Mouse (Mus musculus) hindbrain, embryonic 10.5 days (tissue): ENCODE results near the gene Dlg5. TPM values are rescaled to one million over a fixed set of nuclear protein-coding genes. Genes with fewer than 3 reads are reported as not detected.
A peak's percentile ranks its signal among the peaks of the same experiment; 100 is the strongest.

Source experiments
- DNase-seq: peaks from one replicate; pipeline ENCODE4 v3.0.0-alpha.2; 2017; ENCODE audit warnings: low spot score
- H3K27ac ChIP-seq: fragments of 300-500 bp; sonication (generic); 2 replicates; pipeline ENCODE4 v1.5.1; 2016; ENCODE audit warnings: mild to moderate bottlenecking, moderate library complexity
- H3K27me3 ChIP-seq: fragments of 300-500 bp; sonication (generic); 2 replicates; pipeline ENCODE4 v1.6.1; 2016; ENCODE audit warnings: mild to moderate bottlenecking; ENCODE audit not compliant: poor library complexity, insufficient read depth, severe bottlenecking
- H3K36me3 ChIP-seq: fragments of 300-500 bp; sonication (generic); 2 replicates; pipeline ENCODE4 v1.6.1; 2016; ENCODE audit warnings: mild to moderate bottlenecking, moderate library complexity
- H3K4me1 ChIP-seq: fragments of 300-500 bp; sonication (generic); replicated peaks from 2 replicates; pipeline ENCODE4 v1.6.1; 2016; ENCODE audit warnings: mild to moderate bottlenecking
- H3K4me3 ChIP-seq: fragments of 300-500 bp; sonication (generic); 2 replicates; pipeline ENCODE4 v1.5.1; 2016; ENCODE audit warnings: mild to moderate bottlenecking, moderate library complexity
- H3K9me3 ChIP-seq: fragments of 300-500 bp; sonication (generic); 2 replicates; pipeline ENCODE4 v1.6.1; 2016; ENCODE audit warnings: mild to moderate bottlenecking, moderate library complexity
- whole genome bisulfite sequencing: fragments of 180-500 bp; shearing (Covaris S2); methylation state at CpG from one replicate; pipeline ENCODE4 v1.1.7; 2016; 5-methylcytosine and 5-hydroxymethylcytosine counted together
- polyA plus RNA-seq: library from polyadenylated mRNA; unstranded; fragments of >200 nt; fragmentation: Nextera tagmentation; extraction: Ambion mirVana; gene quantifications from 2 replicates; pipeline ENCODE4 v1.2.1, GENCODE M21; 2016

The Dlg5 gene
- polyA plus RNA-seq: 12.7 and 14.0 TPM in 2 replicates

DNA sequence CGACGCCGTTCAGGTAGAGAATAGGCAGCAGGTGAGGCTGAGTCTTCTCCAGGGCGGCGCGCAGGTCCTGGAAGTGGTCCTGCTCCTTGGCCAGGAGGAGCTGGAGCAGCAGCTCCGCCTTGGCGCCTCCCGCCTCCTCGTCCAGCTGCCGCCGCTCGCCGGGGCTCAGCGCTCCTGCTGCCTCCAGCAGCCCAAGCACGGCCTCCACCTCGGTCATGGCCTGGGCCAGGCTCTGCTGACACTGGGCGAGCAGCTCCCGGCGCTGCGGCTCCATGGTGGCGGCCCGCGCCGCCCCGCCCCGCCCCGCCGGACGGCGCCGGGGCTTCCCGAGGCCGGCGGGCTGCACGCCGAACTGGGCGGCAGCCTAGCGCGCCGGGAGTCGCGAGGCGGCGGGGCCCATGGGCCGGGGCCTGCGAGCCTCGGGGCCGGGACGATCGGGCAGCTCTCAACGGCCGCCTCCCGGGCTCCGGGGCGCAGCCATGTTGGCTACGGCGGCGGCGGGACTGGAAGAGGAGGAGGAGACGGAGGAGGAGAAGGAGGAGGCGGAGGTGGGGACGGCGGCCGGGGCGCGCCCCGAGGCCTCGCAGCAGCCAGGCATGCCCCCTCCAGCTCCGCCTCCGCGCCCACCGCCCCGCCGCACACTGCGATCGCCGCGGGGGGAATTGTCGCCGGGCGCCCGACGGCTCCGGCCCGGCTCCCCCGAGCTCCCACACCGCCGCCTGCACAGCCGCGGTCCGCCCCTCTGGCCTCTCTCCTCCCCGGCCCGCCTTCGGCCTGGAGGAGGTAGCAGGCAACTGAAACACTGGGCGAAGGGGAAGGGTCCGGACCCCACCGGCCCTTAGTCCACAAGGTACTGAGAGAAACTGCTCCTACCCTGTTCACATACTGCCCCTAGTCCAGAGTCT lies at the start of gene Dlg5:
TSS of gene Dlg5 (minus strand) at position 744 of the 905 bp plus-strand sequence.
- peaks cover 8% of the 10 kb centered on the region for H3K27me3 ChIP-seq
- H3K27ac ChIP-seq: peak within 1 kb of the TSS; percentile 98
- no peaks in the 10 kb centered on the region for H3K9me3 ChIP-seq
- DNase-seq: peak; percentile 76
- peaks cover 30% of the 10 kb centered on the region for H3K4me1 ChIP-seq
- under 1% methylated on average over 96 of the region's 98 CpGs for WGBS
- peaks cover 19% of the 10 kb centered on the region for H3K36me3 ChIP-seq
- H3K4me3 ChIP-seq: peak within 1 kb of the TSS; percentile 85

DNA sequence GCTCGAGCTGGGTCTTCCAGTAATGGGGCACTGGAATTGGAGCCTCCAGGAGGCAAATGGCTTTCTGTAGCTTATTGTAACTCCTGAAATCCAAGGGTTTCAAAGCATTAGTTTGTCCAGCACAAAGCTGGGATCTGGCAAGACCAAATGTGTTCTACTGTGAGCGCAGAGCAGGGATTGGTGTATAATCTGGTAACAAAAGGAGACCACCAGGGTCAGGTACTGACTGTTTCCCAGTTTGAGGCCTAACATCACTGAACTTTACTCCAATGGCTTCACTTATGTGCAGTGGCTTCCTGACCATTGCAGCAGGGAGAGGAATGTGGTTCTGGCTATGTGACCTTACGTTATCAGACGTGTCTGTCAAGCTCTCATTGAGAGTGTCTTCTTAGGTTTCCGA lies 47.9 kb upstream of the Dlg5 start:
- H3K27ac ChIP-seq: no peak overlapping the region
- H3K9me3 ChIP-seq: no peaks in the 10 kb centered on the region
- WGBS: 82% methylated on average over 5 of the region's 5 CpGs
- H3K27me3 ChIP-seq: no peaks in the 10 kb centered on the region
- H3K36me3 ChIP-seq: no peaks in the 10 kb centered on the region
- H3K4me3 ChIP-seq: no peak overlapping the region
- H3K4me1 ChIP-seq: no peaks in the 10 kb centered on the region
- DNase-seq: no peak

DNA sequence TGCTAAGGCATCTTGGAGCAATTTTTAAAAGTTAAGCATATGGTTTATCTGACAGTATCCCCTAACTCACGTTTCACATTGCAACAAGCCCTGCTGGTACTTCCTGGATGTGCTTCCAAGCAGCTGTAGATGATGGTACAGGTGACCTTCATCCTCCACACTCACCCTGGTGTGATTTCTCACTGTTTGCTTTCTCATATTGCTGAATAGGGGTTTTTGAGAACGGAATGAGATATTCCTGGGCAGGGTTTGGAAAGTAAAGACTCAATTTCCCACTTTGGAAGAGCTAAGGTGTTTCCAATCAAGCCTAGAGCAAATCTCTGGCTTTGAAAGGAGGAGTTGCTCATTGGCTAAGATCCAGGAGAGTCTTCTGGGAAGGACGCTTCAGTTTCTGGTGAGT lies 47.2 kb upstream of the Dlg5 start, which contains the start of gene E330034G19Rik:
TSS of gene E330034G19Rik (plus strand) at position 301 of the 400 bp plus-strand sequence.
- H3K4me1 ChIP-seq: no peaks in the 10 kb centered on the region
- no peak within 1 kb of the TSS for H3K27ac ChIP-seq
- no peak within 1 kb of the TSS for H3K4me3 ChIP-seq
- WGBS: 61% methylated on average over 3 of the region's 3 CpGs
- no peaks in the 10 kb centered on the region for H3K9me3 ChIP-seq
- no peaks in the 10 kb centered on the region for H3K36me3 ChIP-seq
- DNase-seq: no peak
- H3K27me3 ChIP-seq: no peaks in the 10 kb centered on the region

DNA sequence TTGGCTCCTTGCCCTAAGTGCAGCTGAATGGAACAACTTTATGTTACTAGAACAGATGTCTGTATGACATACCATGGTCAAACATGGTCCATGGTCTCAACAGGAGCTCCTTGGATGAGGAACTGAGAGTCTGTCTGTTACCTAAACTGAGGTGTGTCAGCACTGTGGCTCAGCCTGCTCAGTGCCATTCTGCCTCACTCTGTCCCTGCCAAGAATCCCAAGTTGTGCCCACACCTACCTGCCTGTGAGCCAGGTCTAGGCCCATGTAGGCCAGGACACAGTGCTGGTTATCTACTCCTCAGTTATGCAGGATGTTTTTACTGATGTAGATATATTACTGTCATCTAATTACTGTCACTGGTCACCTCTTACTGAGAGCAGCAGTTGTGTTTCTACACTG lies 45.0 kb upstream of the Dlg5 start:
- no peaks in the 10 kb centered on the region for H3K9me3 ChIP-seq
- no peak overlapping the region for H3K27ac ChIP-seq
- H3K4me1 ChIP-seq: no peaks in the 10 kb centered on the region; the same call in 1 of the 2 replicates
- H3K36me3 ChIP-seq: no peaks in the 10 kb centered on the region
- H3K4me3 ChIP-seq: no peak overlapping the region
- no peak for DNase-seq
- no peaks in the 10 kb centered on the region for H3K27me3 ChIP-seq

DNA sequence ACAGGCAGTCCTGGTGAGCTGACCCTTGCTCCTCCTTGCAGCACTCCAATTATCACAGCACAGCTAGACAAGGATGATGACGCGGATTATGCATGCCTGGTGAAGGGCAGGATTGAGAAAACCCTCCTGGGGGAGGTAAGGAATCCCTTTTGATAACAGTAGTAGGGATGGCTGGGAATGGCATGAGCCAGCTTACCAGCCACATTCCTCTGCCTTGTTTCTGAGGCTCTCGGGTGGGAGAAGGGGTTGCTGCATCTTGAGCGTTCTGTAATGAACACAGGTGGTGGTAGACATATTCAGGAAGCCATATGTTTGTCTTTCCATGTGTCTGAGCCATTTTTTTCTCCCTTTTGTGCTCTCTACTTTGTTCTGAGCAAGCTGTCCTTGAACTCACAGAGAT lies 40.4 kb upstream of the Dlg5 start:
- Histone ChIP-seq H3K4me3 (no peak overlapping the region), H3K4me1 (no peaks in the 10 kb centered on the region; the same call in 1 of the 2 replicates), H3K27ac (no peak overlapping the region), H3K9me3 (no peaks in the 10 kb centered on the region), H3K36me3 (no peaks in the 10 kb centered on the region), H3K27me3 (no peaks in the 10 kb centered on the region)
- no peak for DNase-seq
- WGBS: 56% methylated on average over 4 of the region's 4 CpGs

DNA sequence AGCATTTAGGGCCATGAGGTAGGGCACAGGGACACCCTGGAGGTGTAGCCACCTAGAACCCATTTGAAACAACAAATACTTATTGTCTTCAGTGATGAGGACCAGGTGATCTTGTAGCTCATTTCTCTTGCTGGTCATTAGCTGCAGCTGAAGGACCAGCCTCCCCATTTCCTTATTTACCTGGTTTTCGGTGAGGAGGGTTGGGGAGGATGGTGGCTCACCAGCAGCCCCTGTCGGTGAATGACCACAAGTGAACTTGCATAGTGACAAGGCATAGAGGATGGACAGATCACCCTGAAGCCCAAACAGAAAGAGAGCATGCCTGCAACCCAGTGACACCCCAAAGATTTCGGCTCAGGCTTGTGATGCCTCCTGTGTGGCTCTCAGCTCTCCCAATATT lies 36.6 kb upstream of the Dlg5 start:
- DNase-seq: no peak
- WGBS: 79% methylated on average over 3 of the region's 3 CpGs
- Histone ChIP-seq H3K36me3 (no peaks in the 10 kb centered on the region), H3K27ac (no peak overlapping the region), H3K4me1 (no peaks in the 10 kb centered on the region; the same call in 1 of the 2 replicates), H3K4me3 (no peak overlapping the region), H3K9me3 (no peaks in the 10 kb centered on the region), H3K27me3 (no peaks in the 10 kb centered on the region)

DNA sequence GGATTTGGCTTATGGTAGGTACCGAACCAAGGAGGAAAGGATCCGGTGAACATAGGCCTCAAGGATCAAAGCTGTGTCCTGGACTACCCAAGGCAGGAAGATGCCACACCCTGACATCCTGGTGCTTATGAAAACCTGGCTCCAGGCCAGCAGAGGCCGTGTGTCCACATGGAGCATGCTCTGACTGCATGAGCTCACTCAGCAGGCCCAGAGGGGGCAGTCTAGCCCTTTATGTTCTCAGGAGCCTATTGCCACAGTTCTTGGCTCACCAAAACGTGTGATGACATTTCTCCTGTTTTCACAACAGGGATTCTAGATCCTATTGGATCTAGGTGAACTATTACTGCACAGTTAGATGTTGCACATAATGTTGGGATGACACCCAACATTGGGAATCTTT lies 35.6 kb upstream of the Dlg5 start:
- no peak overlapping the region for H3K4me3 ChIP-seq
- no peak overlapping the region for H3K27ac ChIP-seq
- 67% methylated on average over 4 of the region's 4 CpGs for WGBS
- H3K4me1 ChIP-seq: no peaks in the 10 kb centered on the region; the same call in 1 of the 2 replicates
- H3K36me3 ChIP-seq: no peaks in the 10 kb centered on the region
- no peaks in the 10 kb centered on the region for H3K9me3 ChIP-seq
- no peak for DNase-seq
- no peaks in the 10 kb centered on the region for H3K27me3 ChIP-seq

DNA sequence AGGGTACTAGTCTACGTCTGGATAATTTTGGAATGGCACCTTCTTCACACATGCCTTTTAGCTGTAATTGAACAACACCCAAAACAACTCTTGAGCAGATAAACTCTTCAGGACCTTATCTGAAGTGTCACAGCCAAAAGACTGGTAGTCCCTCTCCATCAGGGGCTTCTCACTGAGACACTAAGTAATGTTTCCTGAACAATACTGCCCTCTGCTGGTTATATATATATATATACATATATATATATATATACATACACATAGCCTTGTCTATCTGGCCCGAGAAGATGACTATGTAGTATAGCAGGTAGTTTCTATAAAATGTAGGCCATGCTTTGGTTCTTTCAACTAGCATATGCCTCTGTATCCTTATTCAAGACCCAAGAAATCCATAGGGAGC lies 29.8 kb upstream of the Dlg5 start:
- H3K4me3 ChIP-seq: no peak overlapping the region
- DNase-seq: no peak
- no peaks in the 10 kb centered on the region for H3K4me1 ChIP-seq
- no peak overlapping the region for H3K27ac ChIP-seq
- H3K9me3 ChIP-seq: no peaks in the 10 kb centered on the region
- H3K27me3 ChIP-seq: no peaks in the 10 kb centered on the region
- no peaks in the 10 kb centered on the region for H3K36me3 ChIP-seq
- 59% methylated on average over 2 of the region's 2 CpGs for WGBS

DNA sequence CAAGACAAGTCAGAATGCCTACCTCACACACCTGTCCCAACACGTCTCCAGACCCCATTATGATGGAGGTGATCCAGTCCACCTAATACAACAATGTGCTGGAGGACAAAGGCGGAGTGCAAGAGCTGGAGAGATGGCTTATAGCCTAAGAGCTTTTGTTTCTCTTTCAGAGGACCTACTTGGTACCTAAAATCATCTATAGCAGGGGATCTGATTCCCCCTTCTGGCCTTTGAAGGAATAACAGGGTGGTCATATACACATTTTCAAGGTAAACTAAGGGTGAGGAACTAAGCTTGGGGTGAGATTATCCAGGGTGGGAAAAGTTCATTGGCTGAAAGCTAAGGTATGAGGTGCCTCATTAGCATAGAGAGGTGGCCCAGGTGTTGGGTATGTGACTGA lies 27.9 kb upstream of the Dlg5 start:
- DNase-seq: peak; percentile 10
- H3K9me3 ChIP-seq: no peaks in the 10 kb centered on the region
- no peak overlapping the region for H3K4me3 ChIP-seq
- H3K4me1 ChIP-seq: peaks cover 5% of the 10 kb centered on the region
- no peak overlapping the region for H3K27ac ChIP-seq
- no peaks in the 10 kb centered on the region for H3K27me3 ChIP-seq
- H3K36me3 ChIP-seq: no peaks in the 10 kb centered on the region
- whole genome bisulfite sequencing: 44% methylated on average over 2 of the region's 2 CpGs

DNA sequence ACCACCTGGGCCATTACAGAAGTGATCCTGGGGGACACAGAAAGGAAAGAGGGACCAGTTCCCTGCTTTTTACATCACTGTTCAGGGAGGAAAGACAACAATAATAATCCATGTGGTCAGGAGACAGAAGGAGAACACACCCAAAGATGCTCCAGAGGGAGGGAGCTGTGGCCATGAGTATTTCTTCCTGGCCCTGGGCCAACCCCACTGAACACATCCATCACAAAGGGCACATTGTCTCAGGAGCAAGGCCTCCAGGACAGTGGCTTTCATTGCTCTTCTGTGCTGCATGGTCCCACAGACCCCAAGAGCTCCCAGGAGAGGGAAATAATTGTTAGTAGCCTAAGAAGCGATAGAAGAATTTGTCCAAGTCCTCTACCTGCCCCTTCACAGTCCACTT lies 23.9 kb upstream of the Dlg5 start:
- Histone ChIP-seq H3K36me3 (no peaks in the 10 kb centered on the region), H3K9me3 (no peaks in the 10 kb centered on the region), H3K4me3 (no peak overlapping the region), H3K27me3 (no peaks in the 10 kb centered on the region), H3K4me1 (peaks cover 5% of the 10 kb centered on the region), H3K27ac (no peak overlapping the region)
- 64% methylated on average over 1 of the region's 1 CpGs for WGBS
- no peak for DNase-seq

DNA sequence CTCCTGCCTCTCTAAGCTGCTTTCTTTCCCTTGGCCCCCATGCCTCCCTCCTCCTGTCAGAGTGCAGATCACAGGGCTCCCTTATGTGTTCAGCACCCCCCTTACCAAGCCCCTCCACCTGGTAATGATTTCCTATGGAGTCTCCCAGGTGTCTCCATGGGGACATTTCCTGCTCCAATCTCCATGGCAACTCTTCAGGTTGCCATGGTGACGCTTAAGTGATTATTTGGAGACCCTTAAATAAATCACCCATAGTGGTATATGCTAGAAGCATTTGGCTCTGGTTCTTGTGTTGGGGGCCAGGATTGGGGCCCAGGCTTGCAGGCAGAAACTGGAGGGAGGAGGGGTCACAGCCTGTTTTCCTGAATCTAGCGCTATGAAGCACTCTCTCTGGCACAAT lies 17.2 kb upstream of the Dlg5 start:
- Histone ChIP-seq H3K36me3 (no peaks in the 10 kb centered on the region), H3K27ac (no peak overlapping the region), H3K4me3 (no peak overlapping the region), H3K4me1 (peaks cover 14% of the 10 kb centered on the region), H3K27me3 (peaks cover 3% of the 10 kb centered on the region; the same call in 1 of the 2 replicates), H3K9me3 (no peaks in the 10 kb centered on the region)
- WGBS: 54% methylated on average over 2 of the region's 2 CpGs
- DNase-seq: peak; percentile 43

DNA sequence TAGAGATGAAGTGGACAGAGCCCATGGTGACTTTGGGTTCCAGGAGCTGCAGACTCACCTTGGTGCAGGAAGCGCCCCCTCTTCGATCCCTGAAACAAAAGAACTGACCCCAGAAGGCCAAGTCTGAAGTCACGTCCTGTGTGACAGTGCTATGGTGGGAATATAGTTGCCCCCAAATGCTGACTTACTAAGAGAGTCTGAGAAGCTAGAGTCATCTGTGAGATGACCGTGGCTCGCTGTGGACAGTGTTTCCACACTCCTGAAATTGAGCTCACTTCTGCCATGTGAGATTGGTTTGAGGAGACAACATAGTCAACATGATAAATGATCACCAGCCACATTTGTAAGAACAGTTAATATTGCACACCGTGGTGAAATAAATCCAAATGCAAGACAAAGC lies 16.7 kb upstream of the Dlg5 start:
- Histone ChIP-seq H3K36me3 (no peaks in the 10 kb centered on the region), H3K27ac (peak overlapping the region; percentile 19), H3K9me3 (no peaks in the 10 kb centered on the region), H3K27me3 (peaks cover 3% of the 10 kb centered on the region; the same call in 1 of the 2 replicates), H3K4me3 (no peak overlapping the region), H3K4me1 (peaks cover 14% of the 10 kb centered on the region)
- DNase-seq: no peak
- WGBS: 86% methylated on average over 6 of the region's 6 CpGs

DNA sequence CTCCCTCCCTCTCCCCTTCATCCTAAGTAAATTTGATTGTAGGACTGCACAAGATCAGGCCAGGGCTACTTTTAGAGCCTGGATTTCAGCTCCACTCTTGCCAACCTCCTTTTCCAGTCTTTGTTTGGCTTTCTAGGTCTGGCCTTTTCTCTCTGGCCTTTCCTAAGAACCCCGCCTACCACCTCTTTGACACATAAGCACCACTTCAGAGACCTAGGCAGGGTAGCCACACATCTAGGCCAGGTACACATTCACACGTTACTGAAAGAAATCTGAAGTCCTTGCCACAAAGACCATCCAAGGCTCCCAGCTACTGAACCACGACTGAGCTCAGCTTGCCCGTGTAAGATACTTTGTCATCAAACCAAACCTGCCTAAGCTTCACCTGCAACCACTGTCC lies 14.7 kb upstream of the Dlg5 start:
- no peaks in the 10 kb centered on the region for H3K36me3 ChIP-seq
- H3K27me3 ChIP-seq: peaks cover 6% of the 10 kb centered on the region; the same call in 1 of the 2 replicates
- H3K27ac ChIP-seq: no peak overlapping the region
- WGBS: 69% methylated on average over 4 of the region's 4 CpGs
- no peak overlapping the region for H3K4me3 ChIP-seq
- H3K9me3 ChIP-seq: no peaks in the 10 kb centered on the region
- no peak for DNase-seq
- peaks cover 14% of the 10 kb centered on the region for H3K4me1 ChIP-seq
